Mouse (Mus musculus): ENCODE results near the gene Sec31b. TPM values are rescaled to one million over a fixed set of nuclear protein-coding genes. Genes with fewer than 3 reads are reported as not detected.

Sec31b gene
- polyA plus RNA-seq, 1 experiment from 2014 or later = 0.13 TPM

DNA sequence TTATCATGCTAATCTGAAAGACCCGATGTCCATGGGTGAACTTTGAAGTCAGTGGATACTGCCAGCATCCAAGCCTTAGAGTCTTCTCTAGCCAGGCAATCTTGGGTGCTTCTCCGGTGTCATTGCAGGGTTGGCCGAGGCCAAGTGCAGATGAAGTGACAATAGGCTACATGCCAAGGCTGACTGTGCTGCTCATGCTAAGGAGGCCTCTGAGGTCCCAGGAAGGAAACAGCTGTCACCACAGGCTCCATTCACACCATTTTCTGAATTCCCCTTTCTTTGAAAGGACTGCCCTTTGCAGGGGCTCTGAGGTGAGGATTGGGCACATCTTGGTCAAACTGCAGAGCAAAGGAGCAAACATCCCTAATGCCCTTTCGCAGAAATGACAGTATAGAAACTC is 42.9 kb downstream of the Sec31b start:
- peaks cover 37% of the 10 kb centered on the region for H3K27me3 ChIP-seq
- WGBS = 80% methylated on average over 4 of the region's 4 CpGs

DNA sequence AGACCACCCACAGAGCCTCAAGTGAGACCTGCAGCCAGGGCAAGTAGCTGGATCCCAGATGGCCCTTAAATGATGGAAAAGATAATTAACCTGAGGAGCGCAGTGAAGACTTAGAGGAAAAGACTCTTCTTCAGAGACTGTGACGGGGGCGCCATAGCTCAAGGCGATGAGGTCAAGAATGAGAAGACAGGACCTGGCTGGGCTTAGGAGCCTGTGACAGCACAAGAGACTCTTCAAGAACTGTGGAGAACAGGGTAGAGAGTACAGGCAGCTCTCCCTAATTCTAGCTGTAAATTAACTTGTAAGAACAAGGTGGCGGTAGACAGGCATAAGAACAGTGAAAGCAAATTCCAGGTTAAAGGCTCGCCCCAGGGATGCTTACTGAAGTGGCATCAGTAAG is 43.7 kb downstream of the Sec31b start:
- H3K4me1 ChIP-seq (replicated peaks) = peaks cover 3% of the 10 kb centered on the region; the same call in 1 of the 2 replicates
- ATAC-seq (ENCODE audit: low read depth) = no peak
- H3K9me3 ChIP-seq = no peaks in the 10 kb centered on the region
- H3K27me3 ChIP-seq = peaks cover 42% of the 10 kb centered on the region
- no peak overlapping the region for H3K9ac ChIP-seq
- H3K4me3 ChIP-seq = no peak overlapping the region
- no peak overlapping the region for H3K4me2 ChIP-seq
- no peaks in the 10 kb centered on the region for H3K36me3 ChIP-seq
- no peak overlapping the region for H3K27ac ChIP-seq (replicated peaks)
- 91% methylated on average over 6 of the region's 6 CpGs for WGBS

More for the DNA sequence above, 42.9 kb downstream of the Sec31b start:
- Histone ChIP-seq H3K9me3 (no peaks in the 10 kb centered on the region), H3K4me3 (no peak overlapping the region), H3K9ac (no peak overlapping the region), H3K4me1 (replicated peaks) (peaks cover 3% of the 10 kb centered on the region; the same call in 1 of the 2 replicates), H3K4me2 (no peak overlapping the region), H3K36me3 (no peaks in the 10 kb centered on the region), H3K27ac (replicated peaks) (no peak overlapping the region)
- no peak for ATAC-seq (ENCODE audit: low read depth)

DNA sequence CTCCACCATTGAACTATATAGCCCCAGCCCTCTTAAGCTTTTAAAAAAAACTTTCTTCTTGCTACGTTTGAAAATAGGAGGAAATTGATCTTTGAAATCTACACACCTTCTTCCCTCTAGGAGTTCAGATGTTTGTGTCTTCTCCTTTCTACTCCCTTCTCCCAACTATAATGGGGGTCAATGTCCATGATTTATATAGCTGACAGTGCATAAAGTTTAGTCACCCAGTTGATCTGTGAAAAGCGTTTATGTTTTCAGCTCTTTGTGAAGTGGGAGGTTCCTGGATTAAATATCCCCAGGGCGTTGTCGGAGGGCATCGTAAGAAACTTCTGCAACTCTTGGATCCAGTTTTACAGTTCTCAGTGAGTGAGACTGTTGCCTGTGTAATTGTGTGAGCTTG is 45.4 kb downstream of the Sec31b start:
- Histone ChIP-seq H3K27me3 (peaks cover 48% of the 10 kb centered on the region), H3K4me2 (no peak overlapping the region), H3K9ac (no peak overlapping the region), H3K27ac (replicated peaks) (no peak overlapping the region), H3K36me3 (no peaks in the 10 kb centered on the region), H3K4me1 (replicated peaks) (peaks cover 3% of the 10 kb centered on the region; the same call in 1 of the 2 replicates), H3K4me3 (no peak overlapping the region), H3K9me3 (no peaks in the 10 kb centered on the region)
- no peak for ATAC-seq (ENCODE audit: low read depth)
- WGBS = 39% methylated on average over 5 of the region's 5 CpGs

DNA sequence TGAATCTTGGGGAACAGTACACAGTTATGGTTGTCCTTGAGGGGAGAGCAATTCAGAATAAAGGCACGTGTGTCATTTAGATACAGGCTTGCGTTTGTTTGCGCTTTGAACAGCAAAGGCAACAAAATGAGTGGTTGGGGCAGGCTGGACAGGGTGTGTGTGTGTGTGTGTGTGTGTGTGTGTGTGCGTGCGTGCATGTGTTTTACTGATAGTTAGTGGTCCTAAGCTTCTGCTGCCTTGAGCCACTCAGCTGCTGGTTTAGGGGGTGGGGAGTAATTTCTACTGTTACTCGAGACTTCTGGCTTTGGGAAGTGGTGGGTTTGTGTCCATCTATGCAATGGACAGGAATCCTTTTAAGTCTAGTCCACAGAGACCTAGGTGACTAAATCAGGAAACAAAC is 46.7 kb downstream of the Sec31b start:
- no peak overlapping the region for H3K4me3 ChIP-seq
- no peak for ATAC-seq (ENCODE audit: low read depth)
- no peak overlapping the region for H3K9ac ChIP-seq
- no peak overlapping the region for H3K4me2 ChIP-seq
- no peak overlapping the region for H3K27ac ChIP-seq (replicated peaks)
- peaks cover 58% of the 10 kb centered on the region for H3K27me3 ChIP-seq
- H3K4me1 ChIP-seq (replicated peaks) = peaks cover 3% of the 10 kb centered on the region; the same call in 1 of the 2 replicates
- WGBS = 59% methylated on average over 6 of the region's 6 CpGs
- no peaks in the 10 kb centered on the region for H3K36me3 ChIP-seq
- H3K9me3 ChIP-seq = no peaks in the 10 kb centered on the region

DNA sequence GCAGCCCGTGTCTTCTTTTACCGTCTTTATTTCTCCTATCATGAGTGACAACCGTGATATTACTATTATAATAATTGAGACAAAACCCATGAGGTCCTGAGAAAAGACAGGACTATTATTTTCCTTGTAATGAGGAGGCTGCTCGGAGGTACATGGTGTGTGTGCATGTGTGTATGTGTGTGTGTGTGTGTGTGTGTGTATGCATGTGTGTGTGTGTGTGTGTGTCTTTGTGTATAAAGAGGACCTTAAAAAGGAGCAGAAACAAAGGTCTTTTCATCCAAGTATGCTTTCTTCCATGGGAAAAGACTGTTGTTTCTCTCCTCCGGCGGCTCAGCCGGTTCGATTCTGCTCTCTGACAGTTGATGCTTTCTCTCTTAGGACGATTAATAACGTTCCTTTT is 48.7 kb downstream of the Sec31b start:
- Histone ChIP-seq H3K36me3 (no peaks in the 10 kb centered on the region), H3K4me2 (no peak overlapping the region), H3K9ac (no peak overlapping the region), H3K4me3 (no peak overlapping the region), H3K27me3 (peaks cover 69% of the 10 kb centered on the region), H3K9me3 (no peaks in the 10 kb centered on the region), H3K27ac (replicated peaks) (no peak overlapping the region), H3K4me1 (replicated peaks) (peaks cover 3% of the 10 kb centered on the region; the same call in 1 of the 2 replicates)
- no peak for ATAC-seq (ENCODE audit: low read depth)
- WGBS = 33% methylated on average over 10 of the region's 10 CpGs

DNA sequence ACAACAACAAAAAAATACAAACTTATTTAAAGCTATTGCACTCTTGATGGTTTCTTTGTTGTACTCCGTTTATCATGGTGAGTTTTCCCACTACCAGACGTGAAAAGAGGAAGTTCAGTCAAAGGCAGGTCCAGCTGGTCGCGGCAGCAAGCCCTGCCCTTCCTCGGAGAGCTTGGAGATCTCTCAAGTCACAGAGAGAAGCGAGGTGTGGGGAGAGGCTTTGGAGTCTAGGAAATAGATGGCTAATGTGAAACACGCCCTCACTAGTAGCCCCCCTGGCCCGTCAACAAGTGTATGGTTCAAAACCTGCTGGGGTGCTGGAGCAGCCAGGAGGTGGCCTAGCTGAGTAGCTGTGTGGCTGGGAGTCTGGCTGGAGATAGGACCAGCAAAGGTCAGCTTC is 49.2 kb downstream of the Sec31b start:
- Histone ChIP-seq H3K27ac (replicated peaks) (no peak overlapping the region), H3K36me3 (no peaks in the 10 kb centered on the region), H3K27me3 (peaks cover 69% of the 10 kb centered on the region), H3K9me3 (no peaks in the 10 kb centered on the region), H3K9ac (no peak overlapping the region), H3K4me1 (replicated peaks) (peaks cover 3% of the 10 kb centered on the region; the same call in 1 of the 2 replicates), H3K4me3 (no peak overlapping the region), H3K4me2 (no peak overlapping the region)
- 58% methylated on average over 8 of the region's 8 CpGs for WGBS
- ATAC-seq (ENCODE audit: low read depth) = no peak

DNA sequence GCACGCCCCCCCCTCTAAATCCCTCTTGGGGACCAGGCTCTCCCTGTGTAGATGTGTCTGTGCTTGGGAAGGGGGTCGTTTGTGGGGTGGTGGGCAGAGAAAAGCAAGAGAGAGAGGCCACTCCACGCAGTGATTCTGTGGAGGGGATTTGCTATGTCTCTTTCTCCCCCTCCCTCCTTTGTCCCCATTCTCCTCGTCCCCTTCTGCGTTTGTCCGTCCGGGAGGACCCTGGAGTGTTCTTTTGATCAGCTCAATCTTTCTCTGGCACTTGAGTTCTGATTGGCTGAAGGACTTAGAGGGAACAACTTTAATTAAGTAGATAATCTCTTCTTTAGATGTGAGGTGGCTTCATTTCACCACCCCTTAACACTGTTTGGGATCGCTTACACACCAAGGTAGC is 52.5 kb downstream of the Sec31b start, which contains the start of gene Wnt8b:
Gene Wnt8b, plus strand, starts transcription at position 345 of the 400 bp plus-strand sequence.
- no peak within 1 kb of the TSS for H3K4me3 ChIP-seq
- peaks cover 51% of the 10 kb centered on the region for H3K27me3 ChIP-seq
- ATAC-seq (ENCODE audit: low read depth) = no peak

DNA sequence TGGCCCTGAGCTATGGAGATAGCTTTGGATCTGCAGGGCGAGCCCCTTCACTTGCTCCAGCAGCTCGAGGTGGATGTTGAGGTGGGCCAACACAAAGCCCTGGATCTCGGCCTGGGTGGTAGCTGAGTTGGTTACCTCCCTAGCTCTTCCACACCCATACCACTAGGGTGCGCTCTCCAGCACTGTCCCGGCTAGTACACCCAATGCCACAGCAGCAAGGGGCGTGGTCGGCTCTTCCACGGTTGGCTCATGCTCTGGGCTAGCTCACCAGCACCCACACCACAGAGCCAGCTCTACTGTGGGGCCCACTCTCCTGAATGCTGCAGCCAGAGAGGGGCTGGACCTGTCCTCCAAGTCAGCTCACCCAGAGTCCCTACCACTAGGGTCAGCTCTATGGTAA is 58.4 kb downstream of the Sec31b start:
- H3K4me3 ChIP-seq = no peak overlapping the region
- 12% methylated on average over 8 of the region's 8 CpGs for WGBS

More for the DNA sequence above, 52.5 kb downstream of the Sec31b start, which contains the start of gene Wnt8b:
- 35% methylated on average over 8 of the region's 8 CpGs for WGBS
- H3K9ac ChIP-seq = no peak within 1 kb of the TSS
- H3K4me1 ChIP-seq (replicated peaks) = no peaks in the 10 kb centered on the region
- H3K9me3 ChIP-seq = no peaks in the 10 kb centered on the region
- no peak within 1 kb of the TSS for H3K27ac ChIP-seq (replicated peaks)
- no peak within 1 kb of the TSS for H3K4me2 ChIP-seq
- H3K36me3 ChIP-seq = no peaks in the 10 kb centered on the region

DNA sequence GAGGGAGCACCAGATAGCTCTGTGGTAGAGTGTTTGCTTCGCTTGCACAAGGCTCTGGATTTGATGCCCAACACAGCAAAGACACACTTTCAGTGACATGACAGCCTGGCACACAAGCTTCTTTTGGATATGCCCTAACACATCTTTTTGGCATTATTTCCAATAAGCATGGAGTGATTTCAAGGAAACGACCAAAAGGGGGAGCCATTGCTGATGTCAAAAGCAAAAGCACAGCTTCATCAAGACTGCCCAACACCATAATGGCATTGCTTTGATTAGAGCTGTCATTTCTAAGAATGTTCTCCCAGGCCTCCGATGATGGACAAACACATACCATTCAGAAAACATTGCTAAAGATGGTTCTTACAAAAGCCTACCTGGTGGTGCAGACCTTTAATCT is 69.1 kb downstream of the Sec31b start:
- no peak overlapping the region for H3K4me2 ChIP-seq
- no peak for ATAC-seq (ENCODE audit: low read depth)
- H3K9ac ChIP-seq = no peak overlapping the region
- H3K27me3 ChIP-seq = no peaks in the 10 kb centered on the region
- 56% methylated on average over 3 of the region's 3 CpGs for WGBS
- H3K36me3 ChIP-seq = no peaks in the 10 kb centered on the region
- H3K4me3 ChIP-seq = no peak overlapping the region
- H3K4me1 ChIP-seq (replicated peaks) = no peaks in the 10 kb centered on the region
- no peak overlapping the region for H3K27ac ChIP-seq (replicated peaks)
- H3K9me3 ChIP-seq = no peaks in the 10 kb centered on the region

More for the DNA sequence above, 58.4 kb downstream of the Sec31b start:
- H3K9me3 ChIP-seq = no peaks in the 10 kb centered on the region
- no peaks in the 10 kb centered on the region for H3K36me3 ChIP-seq
- no peak for ATAC-seq (ENCODE audit: low read depth)
- H3K27ac ChIP-seq (replicated peaks) = no peak overlapping the region
- H3K27me3 ChIP-seq = peaks cover 3% of the 10 kb centered on the region; the same call in 1 of the 2 replicates
- no peak overlapping the region for H3K9ac ChIP-seq
- H3K4me2 ChIP-seq = no peak overlapping the region
- no peaks in the 10 kb centered on the region for H3K4me1 ChIP-seq (replicated peaks)

DNA sequence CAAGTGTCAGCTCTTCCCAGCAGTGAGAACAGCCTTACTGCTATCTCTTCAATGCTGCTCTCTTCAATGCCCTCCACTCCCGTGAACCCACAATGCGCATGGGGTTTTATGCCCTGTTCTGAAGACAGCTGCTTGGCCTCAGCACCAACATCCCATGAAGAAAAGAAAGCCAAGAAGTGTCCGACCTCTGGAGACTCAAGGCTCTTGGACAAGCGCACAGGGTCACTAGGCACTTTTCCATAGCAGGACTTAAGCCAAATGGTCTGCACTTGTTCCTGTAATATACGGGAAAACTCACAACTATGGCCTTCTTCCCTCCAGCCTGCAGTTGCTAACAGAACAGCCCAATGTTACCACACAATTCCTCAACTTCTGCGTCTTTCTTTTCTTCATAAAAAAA is 70.4 kb downstream of the Sec31b start:
- WGBS = 81% methylated on average over 6 of the region's 6 CpGs
- no peak for ATAC-seq (ENCODE audit: low read depth)

DNA sequence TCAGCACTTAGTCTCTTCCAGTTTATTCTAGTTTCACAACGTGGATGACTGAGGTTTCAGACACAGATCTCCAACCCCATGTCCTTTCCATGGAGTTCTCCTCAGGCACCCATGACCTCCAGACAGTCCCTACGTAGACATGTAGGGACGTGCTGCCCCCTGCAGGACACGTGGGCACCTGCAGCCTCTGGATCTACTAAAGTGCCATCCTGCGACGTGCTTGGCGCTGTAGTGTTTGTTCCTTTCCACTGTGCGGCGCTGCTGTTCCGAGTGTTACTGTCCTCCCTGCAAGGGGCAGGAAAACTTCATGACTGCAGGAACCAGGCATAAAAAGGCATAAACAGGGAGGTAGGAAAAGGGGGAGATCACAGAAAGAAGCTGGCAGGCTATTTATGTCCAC is 71.5 kb downstream of the Sec31b start:
- Histone ChIP-seq H3K4me2 (no peak overlapping the region), H3K9me3 (no peaks in the 10 kb centered on the region), H3K4me1 (replicated peaks) (no peaks in the 10 kb centered on the region), H3K36me3 (no peaks in the 10 kb centered on the region), H3K27ac (replicated peaks) (no peak overlapping the region), H3K27me3 (no peaks in the 10 kb centered on the region), H3K9ac (no peak overlapping the region), H3K4me3 (no peak overlapping the region)
- WGBS = 4% methylated on average over 10 of the region's 10 CpGs
- no peak for ATAC-seq (ENCODE audit: low read depth)

More for the DNA sequence above, 70.4 kb downstream of the Sec31b start:
- Histone ChIP-seq H3K36me3 (no peaks in the 10 kb centered on the region), H3K4me2 (no peak overlapping the region), H3K4me1 (replicated peaks) (no peaks in the 10 kb centered on the region), H3K9ac (no peak overlapping the region), H3K27ac (replicated peaks) (no peak overlapping the region), H3K4me3 (no peak overlapping the region), H3K27me3 (no peaks in the 10 kb centered on the region), H3K9me3 (no peaks in the 10 kb centered on the region)
